Mouse (Mus musculus) embryo, embryonic 10 days (tissue): ENCODE data around the gene Aknad1.

ENCODE experiments used
- DNase-seq: peaks from one replicate; pipeline ENCODE4 v3.0.0-alpha.2; 2015; ENCODE audit warnings: low spot score

Gene Aknad1

DNA sequence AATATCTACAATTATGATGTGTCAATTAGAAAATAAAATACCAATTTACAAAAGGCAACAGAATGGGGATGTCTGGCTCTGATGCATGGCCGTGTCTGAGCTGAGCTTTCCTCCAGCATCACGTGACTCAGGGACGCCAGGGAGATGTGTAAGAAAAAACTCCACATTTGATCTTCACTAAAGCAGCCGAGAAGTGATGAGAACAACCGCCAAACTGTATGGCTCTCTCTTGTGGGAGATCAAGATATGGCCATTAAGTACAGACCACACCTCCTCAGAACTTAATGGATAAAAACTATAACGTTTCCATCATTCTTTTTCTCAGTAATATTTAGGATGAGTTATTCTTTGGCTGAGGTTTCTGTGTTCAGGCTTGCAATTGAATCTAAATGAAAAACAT lies 11.6 kb downstream of the Aknad1 start:
- no peak for DNase-seq

DNA sequence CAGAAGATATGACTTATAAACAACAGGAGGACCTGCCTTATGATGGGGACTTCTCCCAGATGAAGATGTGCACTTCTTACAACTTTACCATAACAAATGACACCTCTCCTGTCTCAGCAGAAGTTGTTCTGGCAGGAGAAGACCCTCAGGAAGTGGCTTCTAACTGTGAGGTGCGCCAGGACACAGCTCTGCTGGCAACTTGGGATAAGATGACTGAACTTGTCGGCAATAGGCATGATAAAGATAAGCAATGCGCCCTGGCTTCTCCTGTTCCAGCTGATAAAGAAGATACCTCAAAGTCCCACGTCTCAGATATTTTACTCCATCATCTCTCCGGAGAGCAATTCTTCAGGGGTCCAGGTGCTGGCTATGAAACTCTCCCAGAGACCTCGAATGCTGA lies 12.2 kb downstream of the Aknad1 start:
- DNase-seq: no peak

DNA sequence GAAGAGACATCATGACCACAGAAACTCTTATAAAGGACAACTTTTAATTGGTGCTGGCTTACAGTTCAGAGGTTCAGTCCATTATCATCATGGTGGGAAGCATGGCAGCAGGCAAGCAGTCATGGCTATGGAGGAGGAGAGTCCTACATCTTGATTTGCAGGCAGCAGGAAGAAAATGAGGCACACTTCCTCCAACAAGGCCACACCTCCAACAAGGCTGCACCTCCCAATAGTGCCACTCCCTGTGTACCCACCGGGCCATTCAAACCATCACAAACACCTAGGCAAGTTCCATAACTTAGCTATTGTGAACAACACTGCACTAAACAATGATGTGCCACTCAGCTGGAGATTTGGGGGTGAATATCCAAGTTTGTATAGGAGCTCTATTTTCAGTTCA lies 15.1 kb downstream of the Aknad1 start:
- DNase-seq: no peak

DNA sequence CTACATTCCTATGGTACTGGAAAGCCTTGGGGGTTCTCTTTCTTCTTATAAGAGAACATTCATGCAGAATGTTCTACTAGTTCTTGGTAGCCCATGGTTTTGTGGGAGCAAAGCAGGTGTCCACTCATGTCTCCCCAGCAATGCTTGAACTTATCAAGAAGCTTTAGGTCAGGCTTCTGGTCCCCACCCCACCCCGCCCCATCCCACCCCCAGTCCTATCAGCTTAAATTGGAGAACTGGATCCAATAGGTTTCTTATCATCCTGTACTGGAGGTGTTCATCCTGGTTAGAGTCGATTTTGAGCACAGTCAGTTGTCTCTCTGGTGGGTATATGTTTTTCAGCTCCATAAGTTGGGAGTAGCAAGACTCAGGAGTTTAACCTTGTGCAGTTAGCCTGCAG lies 16.1 kb downstream of the Aknad1 start:
- DNase-seq: no peak

DNA sequence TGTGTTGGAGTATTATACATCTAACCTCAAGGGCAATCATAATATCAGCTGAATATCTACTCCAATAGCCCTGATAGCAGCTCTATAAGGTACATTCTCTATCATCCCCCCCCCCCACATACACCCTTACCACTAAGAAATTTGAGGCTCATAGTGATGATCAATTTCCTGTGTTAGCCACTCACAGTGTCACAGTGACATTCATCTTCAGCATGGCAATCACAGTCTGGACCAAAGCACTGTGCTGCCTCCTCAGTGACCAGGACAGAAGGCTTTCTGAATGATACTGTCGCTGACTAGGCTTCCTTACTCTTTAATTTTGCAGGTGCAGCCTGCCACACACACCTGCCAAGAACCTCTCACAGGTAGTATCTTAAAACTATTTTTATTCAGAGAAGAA lies 16.7 kb downstream of the Aknad1 start:
- no peak for DNase-seq

DNA sequence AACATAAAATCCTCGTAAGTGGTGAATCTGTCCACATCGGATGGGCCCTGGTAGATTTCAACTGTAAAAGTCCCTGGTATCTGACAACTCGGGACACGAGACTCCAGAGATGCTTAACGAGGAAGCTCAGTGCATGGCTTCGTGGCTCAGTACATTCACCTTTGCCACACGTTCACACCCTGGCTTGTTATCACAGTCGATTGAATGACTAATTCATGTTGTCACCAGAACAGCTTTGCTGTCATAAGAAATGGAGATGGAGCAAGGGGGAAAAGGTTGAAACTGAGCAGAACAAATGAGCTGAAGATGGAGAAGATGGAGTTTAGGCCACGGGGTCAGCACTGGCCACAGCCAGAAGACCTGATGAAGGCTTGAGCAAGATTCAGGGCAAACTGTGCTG lies 18.1 kb downstream of the Aknad1 start:
- DNase-seq: no peak

DNA sequence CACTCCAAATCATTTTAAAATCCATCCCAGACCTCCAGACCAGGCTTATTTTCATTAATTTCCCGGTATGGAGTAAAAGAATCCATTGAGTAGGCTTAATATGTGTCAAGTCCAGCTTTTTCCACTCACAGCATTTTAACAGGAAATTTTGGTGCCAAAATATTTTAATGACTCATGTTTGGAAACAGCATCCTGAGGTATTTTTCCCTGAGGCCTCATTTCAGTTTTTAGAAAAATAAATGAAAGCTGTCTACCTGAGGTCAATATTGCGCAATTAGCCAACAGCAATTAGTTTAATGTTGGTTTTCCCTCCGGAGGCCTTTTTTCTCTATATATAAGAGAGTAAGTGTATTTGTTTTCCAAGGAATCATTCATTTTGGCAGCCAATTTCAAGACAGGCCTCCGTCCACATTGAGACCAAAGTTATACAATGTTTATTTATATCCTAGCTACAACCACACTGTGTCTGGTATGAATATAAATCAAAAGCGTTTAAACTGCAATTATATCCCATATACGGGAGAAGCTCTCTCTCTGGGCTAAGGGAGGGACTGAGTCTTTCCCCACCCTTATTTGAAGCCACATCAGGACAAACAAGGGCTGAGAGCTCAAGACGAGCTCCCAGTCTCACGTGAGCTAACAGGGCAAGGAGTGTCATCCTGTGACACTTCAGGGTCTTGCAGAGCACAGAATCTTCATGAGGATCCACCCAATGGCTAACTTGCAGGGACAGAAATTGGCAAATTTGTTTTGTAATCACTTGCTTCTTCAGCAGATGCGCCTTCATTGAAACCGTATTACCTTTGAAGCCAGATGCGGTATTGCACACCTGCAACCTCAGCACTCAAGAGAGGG lies 20.3 kb downstream of the Aknad1 start:
- no peak for DNase-seq

DNA sequence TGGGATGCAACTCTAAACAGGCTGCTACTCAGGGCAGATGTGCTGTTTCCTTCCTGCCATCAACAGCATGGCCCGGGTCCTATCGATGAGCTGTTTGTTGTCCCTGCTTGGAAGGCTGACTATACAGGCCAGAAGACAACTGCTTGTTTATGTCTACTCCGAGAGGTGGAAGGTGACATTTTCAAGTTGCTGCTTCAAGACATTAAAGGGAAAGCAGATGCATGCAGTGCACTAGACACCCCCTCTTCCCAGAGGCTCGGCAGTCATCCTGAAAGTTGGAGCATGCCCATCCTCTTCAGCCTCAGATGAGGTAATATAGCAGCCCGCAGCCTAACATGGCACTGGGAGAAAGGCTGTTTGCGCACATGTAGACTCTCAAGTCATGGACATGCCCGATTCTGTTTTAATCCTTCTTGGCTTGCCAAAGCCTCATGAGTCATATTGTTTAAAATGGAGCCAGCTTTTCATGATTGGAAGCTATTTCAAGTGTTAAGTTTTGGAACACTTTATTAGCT lies 23.2 kb downstream of the Aknad1 start:
- no peak for DNase-seq

DNA sequence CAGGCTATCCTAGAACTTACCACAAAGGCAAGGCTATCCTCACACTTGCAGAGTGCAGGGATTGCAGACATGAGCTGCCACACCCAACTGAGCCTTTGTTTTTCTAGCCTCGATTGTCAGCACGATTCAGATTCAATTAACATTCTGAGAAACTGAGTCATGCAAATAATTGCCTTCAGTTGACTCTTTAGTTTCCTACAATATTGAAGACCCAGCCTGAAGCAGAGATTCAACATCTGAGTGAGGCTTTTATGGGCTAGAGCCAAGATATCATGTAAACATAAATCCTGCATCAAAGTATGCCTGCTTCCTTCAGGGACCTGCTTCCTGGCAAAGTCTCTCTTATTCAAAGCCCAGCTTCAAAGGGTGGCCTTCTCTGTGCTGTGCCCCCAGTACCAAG lies 24.2 kb downstream of the Aknad1 start:
- no peak for DNase-seq

DNA sequence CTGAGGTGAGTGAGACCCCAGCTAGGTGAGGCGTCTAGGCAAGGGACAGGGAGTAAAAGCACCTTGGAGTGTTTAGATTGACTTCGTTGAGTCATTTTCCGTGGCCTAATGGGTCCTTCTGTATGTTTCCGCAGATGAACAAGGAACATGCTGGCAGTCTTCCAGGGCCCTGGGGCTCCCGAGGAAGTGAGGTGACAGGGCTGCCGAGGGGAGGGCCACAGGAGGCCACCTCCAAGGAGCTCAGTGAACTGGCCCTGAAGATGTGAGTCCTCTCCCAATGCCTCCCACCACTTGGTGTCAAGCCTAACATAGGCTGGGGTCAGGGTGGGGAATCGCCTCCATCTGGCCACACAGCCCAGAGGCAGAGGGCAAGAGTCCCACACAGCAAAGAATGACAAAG lies 25.5 kb downstream of the Aknad1 start:
- DNase-seq: no peak

DNA sequence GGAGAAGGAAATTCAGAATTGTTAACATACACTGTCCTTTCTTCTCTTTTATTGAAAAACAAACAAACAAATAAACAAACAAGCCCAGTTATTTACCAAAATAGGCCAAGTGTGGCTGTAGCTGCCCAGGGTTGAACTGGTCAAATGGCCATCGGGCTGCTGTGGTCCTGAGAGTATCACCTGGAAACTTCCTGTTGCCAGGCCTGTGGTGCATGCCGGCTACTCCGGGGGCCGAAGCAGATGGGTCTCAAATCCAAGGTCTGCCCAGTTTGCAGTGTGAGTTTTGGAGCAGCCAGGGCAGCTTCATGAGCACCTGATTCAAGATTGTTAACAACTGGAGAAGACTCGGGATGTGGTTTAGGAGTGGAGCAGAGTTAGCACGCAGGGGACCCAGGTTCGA lies 26.0 kb downstream of the Aknad1 start:
- no peak for DNase-seq

DNA sequence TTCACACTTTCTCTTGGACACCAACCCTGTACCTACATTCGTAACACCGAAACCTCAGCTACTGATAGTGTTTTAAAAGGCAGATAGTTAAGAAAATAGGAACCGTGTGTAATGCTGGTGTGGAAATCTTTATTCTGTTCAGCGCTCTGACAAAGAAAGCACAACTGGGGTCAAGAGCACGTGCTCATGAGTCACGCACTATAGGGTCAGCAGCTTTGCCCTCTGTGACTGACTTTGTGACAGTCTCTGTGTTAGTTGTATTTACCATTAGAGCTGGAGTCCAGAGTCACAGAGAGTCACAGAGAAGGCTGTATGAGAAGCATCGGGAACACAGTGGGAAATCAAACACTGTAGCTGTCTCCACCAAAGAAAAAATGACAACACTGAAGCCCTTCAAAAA lies 27.5 kb downstream of the Aknad1 start:
- DNase-seq: no peak

DNA sequence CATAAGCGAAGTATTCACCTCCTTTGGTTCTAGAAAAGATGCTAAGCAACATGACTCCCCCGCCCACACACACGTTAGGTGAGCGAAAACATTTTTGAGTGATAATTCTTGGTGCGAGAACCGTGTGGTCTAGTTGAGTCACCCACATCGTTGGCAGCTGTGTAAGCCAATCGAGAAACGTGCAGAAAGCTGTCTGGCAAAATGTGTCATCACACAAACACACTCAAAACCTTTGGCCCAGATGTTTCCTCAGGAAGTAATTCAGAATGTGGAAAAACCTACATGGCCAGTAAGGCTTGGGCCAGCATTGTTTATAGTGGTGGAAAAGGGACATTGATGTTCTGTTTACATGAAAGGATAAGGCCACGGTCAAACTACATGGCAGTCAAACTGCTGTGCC lies 28.0 kb downstream of the Aknad1 start:
- no peak for DNase-seq

DNA sequence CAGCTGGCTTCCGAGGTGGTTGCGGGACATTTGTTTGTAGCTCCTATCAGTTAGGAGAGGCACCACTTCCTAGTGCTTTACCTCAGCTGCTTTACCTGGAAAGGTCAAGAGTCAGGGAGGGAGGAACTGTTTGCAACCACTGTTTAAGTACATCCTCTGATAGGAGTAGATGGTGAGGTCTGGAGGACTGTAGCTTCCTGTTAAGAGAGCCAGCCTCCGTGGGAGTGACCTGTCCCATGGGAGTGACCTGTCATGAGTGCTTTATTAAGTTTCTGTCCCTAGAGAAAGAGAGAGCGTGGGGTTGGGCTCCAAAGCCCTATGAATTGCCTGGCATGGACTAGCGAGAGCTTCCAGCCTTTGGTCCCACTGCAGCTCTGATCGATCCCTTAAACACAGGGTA lies 30.1 kb downstream of the Aknad1 start:
- DNase-seq: no peak

DNA sequence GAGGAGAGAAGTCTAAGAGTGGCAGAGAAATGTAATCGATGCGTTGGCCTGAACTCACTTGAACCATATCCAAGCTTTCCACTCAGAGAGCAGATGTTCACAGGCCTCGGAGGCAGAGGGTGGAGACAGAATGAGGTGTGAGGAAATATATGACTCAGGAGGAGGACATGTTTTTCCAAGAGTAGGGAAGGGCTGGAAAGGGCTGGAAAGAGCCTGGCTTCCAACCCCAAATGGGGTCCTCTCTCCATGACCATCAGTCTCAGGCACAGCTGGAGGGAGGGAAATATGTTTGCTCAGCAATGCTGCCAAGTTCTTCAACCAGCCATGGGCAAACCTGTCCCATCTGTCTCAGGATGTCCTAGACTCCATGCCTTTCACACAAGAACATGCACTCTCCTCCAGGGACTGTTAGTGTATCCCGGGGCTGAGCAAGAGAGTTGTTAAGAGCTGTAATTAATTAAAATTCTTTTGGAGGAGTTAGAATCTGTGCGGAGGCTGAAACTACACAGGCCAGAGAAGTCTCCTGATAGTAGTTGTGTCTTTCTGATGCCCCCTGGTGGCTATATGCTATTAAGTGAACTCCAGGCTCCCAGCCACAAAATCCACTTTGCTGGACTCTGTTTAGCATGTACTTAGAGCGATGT lies 31.4 kb downstream of the Aknad1 start:
- peak; percentile 87 for DNase-seq

DNA sequence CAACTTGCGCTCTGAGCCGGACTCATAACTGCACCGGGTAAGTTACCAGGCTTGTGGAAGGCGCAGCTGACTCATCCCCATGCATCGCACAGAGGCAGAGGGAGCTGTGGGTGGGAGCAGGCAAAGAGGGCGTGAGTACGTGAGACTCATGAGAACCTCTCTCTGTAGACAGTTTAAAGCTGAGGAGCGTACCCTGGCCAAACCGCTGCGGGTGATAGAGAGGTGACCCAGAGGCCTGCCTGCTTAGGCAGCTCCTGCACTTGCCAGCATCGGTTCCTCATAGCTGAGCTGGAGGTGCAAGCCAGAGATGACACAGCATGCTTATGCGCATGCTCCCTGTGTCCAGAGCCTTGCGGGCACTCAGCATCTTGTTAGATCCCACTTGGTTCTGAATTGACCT lies 32.8 kb downstream of the Aknad1 start:
- DNase-seq: no peak

DNA sequence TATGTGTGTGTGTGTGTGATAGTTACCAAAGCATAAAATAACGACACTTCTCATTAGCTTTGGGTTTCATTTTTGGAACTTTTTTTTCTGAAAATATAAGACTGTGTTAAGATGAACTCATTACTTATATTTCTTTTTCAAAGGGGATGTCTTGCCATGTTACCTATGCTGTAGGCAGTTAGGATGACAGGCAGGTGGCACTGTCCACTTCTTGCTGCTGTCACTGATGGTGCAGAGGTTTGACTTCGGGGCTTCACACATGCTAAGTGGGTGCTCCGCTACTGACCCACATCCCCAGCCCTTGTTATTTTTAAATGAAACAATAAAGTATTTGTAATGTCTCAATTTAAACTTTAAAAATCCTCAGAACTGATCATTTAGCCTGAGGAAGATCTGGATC lies 33.4 kb downstream of the Aknad1 start:
- DNase-seq: no peak

DNA sequence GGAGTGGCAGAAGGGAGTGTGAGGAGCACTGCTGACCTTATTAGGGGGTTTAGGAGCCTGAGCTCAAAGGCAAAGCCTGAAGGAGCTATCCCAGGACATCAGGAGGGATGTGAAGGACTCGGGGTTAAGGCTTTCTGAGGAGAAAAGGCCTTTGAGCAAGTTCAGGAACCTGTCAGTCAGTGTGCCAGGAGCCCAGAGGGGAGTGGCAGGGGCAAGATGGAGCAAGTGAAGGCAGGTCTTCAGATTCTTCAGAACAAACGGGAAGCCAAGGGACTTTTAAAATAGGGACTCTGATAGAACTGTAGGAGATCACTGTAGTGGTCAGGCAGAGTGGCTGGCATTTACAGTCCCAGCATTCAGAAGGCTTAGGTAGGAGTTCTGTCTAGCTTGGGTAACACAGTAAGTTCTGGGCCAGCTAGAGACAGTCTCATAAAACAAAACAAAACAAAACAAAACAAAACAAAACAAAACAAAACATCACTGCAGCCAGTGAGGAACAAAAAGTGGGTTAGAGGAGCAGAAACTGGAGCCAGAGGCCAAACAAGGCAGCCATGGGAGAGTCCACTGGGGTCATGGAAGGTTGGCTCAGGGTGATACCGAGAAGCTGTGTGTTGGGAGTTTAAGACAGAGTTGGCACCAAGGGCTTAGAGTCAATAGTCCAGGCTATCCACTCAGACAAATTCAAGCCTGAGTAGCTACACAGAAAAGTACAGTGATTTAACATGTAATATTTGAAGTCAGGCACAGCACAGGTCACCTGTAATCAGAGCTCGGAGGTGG lies 39.5 kb downstream of the Aknad1 start:
- DNase-seq: no peak

DNA sequence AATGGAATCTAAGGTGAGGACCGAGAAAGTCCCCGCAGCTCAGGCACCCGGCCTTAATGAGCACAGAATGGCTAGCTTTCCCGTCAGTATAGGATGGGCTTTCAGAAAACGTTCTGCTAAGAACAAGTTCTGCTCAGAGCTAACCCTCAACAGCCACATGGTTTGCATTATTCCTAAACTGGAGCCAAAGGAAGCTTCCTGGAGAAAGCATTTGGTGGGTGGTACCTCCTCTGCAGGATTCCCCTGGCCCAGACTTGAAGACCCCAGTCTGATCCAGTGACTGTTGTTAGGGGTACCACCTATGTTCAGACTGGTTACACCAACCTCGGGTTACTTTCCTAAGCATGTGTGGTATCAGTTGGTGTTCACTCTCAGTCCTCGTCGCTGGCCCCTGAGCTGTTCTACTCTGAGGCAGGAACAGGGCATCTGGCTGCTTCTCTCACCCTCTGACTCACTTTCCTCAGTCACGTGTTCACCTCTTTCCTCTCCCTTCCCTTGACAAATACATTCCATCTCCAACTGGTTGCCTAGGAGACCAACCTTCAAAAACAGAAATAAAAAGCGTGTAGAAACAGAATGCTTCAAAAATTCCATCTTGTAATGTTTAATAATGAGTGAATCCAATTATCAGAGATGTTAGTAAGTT lies 41.9 kb downstream of the Aknad1 start:
- peak; percentile 49 for DNase-seq

DNA sequence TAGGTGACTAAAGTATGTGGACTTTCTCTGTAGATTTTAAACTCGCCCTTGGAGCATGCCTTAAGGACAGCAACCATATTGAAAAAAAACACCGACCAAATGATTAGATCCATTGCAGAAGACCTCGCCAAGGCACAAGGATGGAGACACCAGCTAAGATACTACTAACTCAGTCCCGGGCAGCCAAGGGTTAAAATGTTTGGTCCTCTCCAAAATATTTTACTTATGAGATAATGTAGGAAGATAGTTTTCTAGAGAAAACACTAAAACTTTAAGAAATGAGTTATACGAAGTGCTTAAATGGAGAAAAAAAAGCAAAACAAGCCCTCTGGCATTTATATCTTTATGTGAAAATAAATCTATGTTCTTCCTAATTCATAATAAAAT lies 42.4 kb downstream of the Aknad1 start:
- no peak for DNase-seq

DNA sequence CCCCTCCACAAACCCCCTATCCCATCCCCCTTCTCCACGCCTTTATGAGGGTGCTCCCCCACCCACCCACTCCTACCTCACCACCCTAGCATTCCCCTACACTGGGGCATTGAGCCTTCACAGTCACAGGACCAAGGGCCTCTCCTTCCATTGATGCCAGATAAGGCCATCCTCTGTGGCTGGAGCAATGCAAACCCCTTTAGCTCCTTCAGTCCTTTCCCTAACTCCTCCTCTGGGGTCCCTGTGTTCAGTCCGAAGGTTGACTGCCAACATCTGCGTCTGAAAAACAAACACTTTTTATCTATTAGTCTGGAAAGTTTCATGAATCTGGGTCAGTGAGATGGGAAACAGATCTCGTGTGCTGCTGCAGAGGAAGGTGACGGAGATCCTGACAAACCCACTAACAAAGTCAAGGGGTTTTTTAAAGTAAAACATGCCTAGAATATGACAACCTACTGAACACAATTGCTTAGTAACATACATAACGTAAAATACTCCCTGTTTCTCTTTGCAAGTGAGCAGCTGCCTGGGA lies 43.0 kb downstream of the Aknad1 start:
- no peak for DNase-seq

DNA sequence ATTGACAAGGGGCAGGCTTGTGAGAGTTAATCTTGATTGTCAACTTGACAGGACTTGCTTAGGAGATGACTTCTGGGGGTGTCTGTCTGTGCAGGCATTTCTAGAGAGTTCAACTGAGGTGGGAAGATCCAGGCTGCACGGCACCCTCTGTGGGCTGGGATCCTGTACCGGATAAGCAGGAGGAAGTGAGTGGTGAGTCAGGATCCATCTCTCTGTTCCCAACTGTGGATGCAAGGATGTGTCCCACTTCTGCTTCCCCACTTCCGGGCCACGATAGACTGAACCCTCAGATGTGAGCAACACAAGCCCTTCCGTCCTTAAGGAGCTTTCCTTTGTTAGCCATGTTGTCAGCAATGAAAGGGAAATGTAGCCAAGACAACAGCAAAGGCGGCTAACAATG lies 47.1 kb downstream of the Aknad1 start:
- DNase-seq: no peak
